Mouse (Mus musculus) myocyte (in vitro differentiated cells): ENCODE measurements around the gene Aff4.

Source experiments
- CEBPB ChIP-seq: IDR thresholded peaks from 2 replicates; pipeline ENCODE4 v1.6.1; 2011; ENCODE audit warnings: mild to moderate bottlenecking, moderate library complexity; ENCODE audit not compliant: poor library complexity, insufficient read depth, severe bottlenecking
- E2F4 ChIP-seq: IDR thresholded peaks from one replicate; pipeline ENCODE4 v1.6.1; 2011; ENCODE audit warnings: mild to moderate bottlenecking, control low read depth, moderate library complexity; ENCODE audit not compliant: insufficient read depth
- MAX ChIP-seq: IDR thresholded peaks from one replicate; pipeline ENCODE4 v1.6.1; 2011; ENCODE audit warnings: low read depth, mild to moderate bottlenecking, control low read depth
- MYOD1 ChIP-seq, 3 experiments: IDR thresholded peaks; one replicate each; pipeline ENCODE4 v1.6.1; 2011; ENCODE audit warnings: control low read depth in 2 of 3, low read depth in 2 of 3, mild to moderate bottlenecking in 2 of 3, moderate library complexity in 1 of 3; ENCODE audit not compliant: insufficient read length in 2 of 3, control insufficient read depth in 1 of 3
- MYOG ChIP-seq, 3 experiments: IDR thresholded peaks; one replicate each; pipeline ENCODE4 v1.6.1; 2011; ENCODE audit warnings: control low read depth in 2 of 3, low read depth in 2 of 3, mild to moderate bottlenecking in 2 of 3; ENCODE audit not compliant: insufficient read length in 2 of 3, control insufficient read depth in 1 of 3, insufficient read depth in 1 of 3
- POLR2A ChIP-seq: IDR thresholded peaks from one replicate; pipeline ENCODE4 v1.6.1; 2011; ENCODE audit warnings: low read depth, mild to moderate bottlenecking, control low read depth, moderate library complexity; ENCODE audit not compliant: insufficient read length
- POLR2AphosphoS2 ChIP-seq: IDR thresholded peaks from one replicate; pipeline ENCODE4 v1.6.1; 2011; ENCODE audit warnings: low read depth, control low read depth; ENCODE audit not compliant: insufficient read length
- REST ChIP-seq: IDR thresholded peaks from one replicate; pipeline ENCODE4 v1.6.1; 2011; ENCODE audit warnings: mild to moderate bottlenecking, control low read depth, moderate library complexity; ENCODE audit not compliant: insufficient read depth, insufficient read length
- SRF ChIP-seq: IDR thresholded peaks from one replicate; pipeline ENCODE4 v1.6.1; 2011; ENCODE audit warnings: low read depth; ENCODE audit not compliant: control insufficient read depth, insufficient read length
- TCF12 ChIP-seq: IDR thresholded peaks from one replicate; pipeline ENCODE4 v1.6.1; 2011; ENCODE audit warnings: mild to moderate bottlenecking, control low read depth; ENCODE audit not compliant: poor library complexity, insufficient read depth, severe bottlenecking
- TCF3 ChIP-seq: IDR thresholded peaks from one replicate; pipeline ENCODE4 v1.6.1; 2011; ENCODE audit warnings: low read depth, control low read depth; ENCODE audit not compliant: insufficient read length
- USF1 ChIP-seq: IDR thresholded peaks from one replicate; pipeline ENCODE4 v1.6.1; 2011; ENCODE audit warnings: low read depth, mild to moderate bottlenecking, control low read depth, moderate library complexity

GRCm38 (mm10) chr11:53460192-53460591, 109.6 kb downstream of the Aff4 start:
- TF ChIP-seq MYOG (IDR thresholded peaks at IDR 0.05; ENCODE audit: control insufficient read depth in 1 of 3, insufficient read depth in 1 of 3, insufficient read length in 2 of 3, low read depth in 2 of 3) = no peak
- TF ChIP-seq POLR2A = no peak
- TF ChIP-seq MAX = no peak
- TF ChIP-seq SRF = no peak
- TF ChIP-seq MYOD1 (IDR thresholded peaks at IDR 0.05; ENCODE audit: control insufficient read depth in 1 of 3, insufficient read length in 2 of 3, low read depth in 2 of 3) = no peak
- no peak for TF ChIP-seq E2F4
- no peak for TF ChIP-seq USF1
- no peak for TF ChIP-seq POLR2AphosphoS2
- no peak for TF ChIP-seq CEBPB
- TF ChIP-seq TCF12 = no peak
- no peak for TF ChIP-seq REST
- TF ChIP-seq TCF3 = no peak
